8 mouse cellular contexts compared by ENCODE assay signal in genomic region chr14:121676121-121676591, GRCm38 (mm10).
A peak's percentile ranks its signal among the peaks of the same experiment; 100 is the strongest.
DNase-seq lines count a peak whose midpoint lies in the region; ATAC-seq lines count a peak whose summit lies in the region.

No protein-coding gene starts in this region.

- no peak for DNase-seq in hindbrain, embryonic 11.5 days (ENCODE audit: low spot score)
- peak; percentile 89 for DNase-seq in ZHBTc4 (ENCODE audit: low read depth, low spot score)
- peak; percentile 40 to 53 for DNase-seq in kidney, postnatal 36 days
- no peak for DNase-seq in spleen, adult 12 weeks (ENCODE audit: low spot score)
- no peak for DNase-seq in right cerebral cortex, postnatal 25 days
- no peak for DNase-seq in urinary bladder, adult 2 months (ENCODE audit: low spot score)

- H3K4me2 ChIP-seq in hindbrain, embryonic 12.5 days (replicated peaks): no peak overlapping the region
- no peak overlapping the region for H3K4me2 ChIP-seq in hindbrain, embryonic 11.5 days (replicated peaks; ENCODE audit: low read depth, low read length)
- no peak overlapping the region for H3K4me2 ChIP-seq in heart, embryonic 12.5 days

- 0 out of 2 replicates have a peak overlapping the region, but pooled peaks have one; percentile 23 for H3K27ac ChIP-seq in hindbrain, embryonic 12.5 days
- no peak overlapping the region for H3K27ac ChIP-seq in hindbrain, embryonic 11.5 days (ENCODE audit: low read depth, low read length)
- H3K27ac ChIP-seq in heart, embryonic 12.5 days (ENCODE audit: poor library complexity, severe bottlenecking): 0 out of 2 replicates have a peak overlapping the region, but pooled peaks have one; percentile 31

- H3K27me3 ChIP-seq in hindbrain, embryonic 12.5 days: no peaks in the 10 kb centered on the region
- H3K27me3 ChIP-seq in hindbrain, embryonic 11.5 days (ENCODE audit: control insufficient read depth, insufficient read depth, low read length): no peaks in the 10 kb centered on the region
- no peaks in the 10 kb centered on the region for H3K27me3 ChIP-seq in heart, embryonic 12.5 days (replicated peaks)

- no peaks in the 10 kb centered on the region for H3K36me3 ChIP-seq in hindbrain, embryonic 12.5 days
- H3K36me3 ChIP-seq in hindbrain, embryonic 11.5 days (ENCODE audit: control insufficient read depth, insufficient read depth, low read length): no peaks in the 10 kb centered on the region
- H3K36me3 ChIP-seq in heart, embryonic 12.5 days: 0 out of 2 replicates have a peak, but pooled peaks cover 2% of the 10 kb centered on the region

- H3K4me3 ChIP-seq in hindbrain, embryonic 12.5 days: no peak overlapping the region
- H3K4me3 ChIP-seq in hindbrain, embryonic 11.5 days (ENCODE audit: low read depth, low read length): no peak overlapping the region
- H3K4me3 ChIP-seq in heart, embryonic 12.5 days: no peak overlapping the region

- H3K9me3 ChIP-seq in hindbrain, embryonic 12.5 days (replicated peaks): no peaks in the 10 kb centered on the region
- H3K9me3 ChIP-seq in hindbrain, embryonic 11.5 days (ENCODE audit: control insufficient read depth, low read length): no peaks in the 10 kb centered on the region
- H3K9me3 ChIP-seq in heart, embryonic 12.5 days (replicated peaks): 0 out of 2 replicates have a peak, but pooled peaks cover 6% of the 10 kb centered on the region

- peaks cover 7% of the 10 kb centered on the region for H3K4me1 ChIP-seq in hindbrain, embryonic 12.5 days
- H3K4me1 ChIP-seq in hindbrain, embryonic 11.5 days (replicated peaks; ENCODE audit: control insufficient read depth, insufficient read depth, low read length): no peaks in the 10 kb centered on the region
- H3K4me1 ChIP-seq in heart, embryonic 12.5 days (replicated peaks): peaks cover 25% of the 10 kb centered on the region

- H3K9ac ChIP-seq in hindbrain, embryonic 12.5 days: no peak overlapping the region
- H3K9ac ChIP-seq in hindbrain, embryonic 11.5 days (ENCODE audit: low read depth, low read length): no peak overlapping the region
- no peak overlapping the region for H3K9ac ChIP-seq in heart, embryonic 12.5 days

- no peak for ATAC-seq in hindbrain, embryonic 12.5 days (ENCODE audit: low FRiP score)
- no peak for ATAC-seq in hindbrain, embryonic 11.5 days (ENCODE audit: low FRiP score)
- ATAC-seq in heart, embryonic 12.5 days (ENCODE audit: insufficient number of reproducible peaks, low FRiP score): peak; percentile 60; the same call in 1 of the 2 replicates

Comparison
In these comparisons a context has a peak if more than half of its experiments do, and no peak if none do; other contexts are left out.
1. DNase-seq: peak in ZHBTc4 (single experiment) and kidney, postnatal 36 days (2 of 2); none in hindbrain, embryonic 11.5 days (single experiment), spleen, adult 12 weeks (single experiment), right cerebral cortex, postnatal 25 days (single experiment) and urinary bladder, adult 2 months (single experiment).